Mouse (Mus musculus) stomach, embryonic 15.5 days (tissue): ENCODE results near the gene Pramef12. TPM values are rescaled to one million over a fixed set of nuclear protein-coding genes. Genes with fewer than 3 reads are reported as not detected.

Experiments
- ATAC-seq: fragments of 200-750 bp; cut with Nextera tagmentation; 2 replicates; pipeline ENCODE4 v1.8.0; 2017; ENCODE audit warnings: low read depth, moderate number of reproducible peaks, moderate TSS enrichment; ENCODE audit not compliant: insufficient read depth, low FRiP score
- H3K27ac ChIP-seq: fragments of 300-500 bp; sonication (generic); 2 replicates; pipeline ENCODE4 v1.5.1; 2015; ENCODE audit warnings: mild to moderate bottlenecking, inconsistent platforms
- H3K27me3 ChIP-seq: fragments of 300-500 bp; sonication (generic); replicated peaks from 2 replicates; pipeline ENCODE4 v1.6.1; 2015; ENCODE audit warnings: inconsistent platforms
- H3K36me3 ChIP-seq: fragments of 300-500 bp; sonication (generic); 2 replicates; pipeline ENCODE4 v1.6.1; 2015; ENCODE audit warnings: inconsistent platforms
- H3K4me1 ChIP-seq: fragments of 300-500 bp; sonication (generic); 2 replicates; pipeline ENCODE4 v1.6.1; 2015; ENCODE audit warnings: inconsistent platforms
- H3K4me2 ChIP-seq: fragments of 300-500 bp; sonication (generic); 2 replicates; pipeline ENCODE4 v1.6.1; 2015; ENCODE audit warnings: mild to moderate bottlenecking, inconsistent platforms
- H3K4me3 ChIP-seq: fragments of 300-500 bp; sonication (generic); replicated peaks from 2 replicates; pipeline ENCODE4 v1.5.1; 2015; ENCODE audit warnings: inconsistent platforms
- H3K9ac ChIP-seq: fragments of 300-500 bp; sonication (generic); 2 replicates; pipeline ENCODE4 v1.6.1; 2015; ENCODE audit warnings: inconsistent platforms
- H3K9me3 ChIP-seq: fragments of 300-500 bp; sonication (generic); 2 replicates; pipeline ENCODE4 v1.6.1; 2016; ENCODE audit warnings: inconsistent platforms
- WGBS: fragments of 180-500 bp; shearing (Covaris S2); methylation state at CpG from one replicate; pipeline ENCODE4 v1.1.7; 2015; 5-methylcytosine and 5-hydroxymethylcytosine counted together
- polyA plus RNA-seq: library from polyadenylated mRNA; unstranded; fragments of >200 nt; fragmentation: Nextera tagmentation; extraction: Ambion mirVana; gene quantifications from 2 replicates; pipeline ENCODE4 v1.2.1, GENCODE M21; 2015

The Pramef12 gene
- polyA plus RNA-seq: 0.09 and 0.13 TPM in 2 replicates

GRCm38 (mm10) chr4:144408290-144408689 lies at the start of gene Pramef12:
TSS of gene Pramef12 (minus strand) at chr4:144408464.
- H3K4me1 ChIP-seq: no peaks in the 10 kb centered on the region; the same call in 1 of the 2 replicates
- H3K27ac ChIP-seq: no peak within 1 kb of the TSS
- H3K9ac ChIP-seq: no peak within 1 kb of the TSS
- no peaks in the 10 kb centered on the region for H3K36me3 ChIP-seq
- no peaks in the 10 kb centered on the region for H3K27me3 ChIP-seq
- 72% methylated on average over 9 of the region's 9 CpGs for WGBS
- ATAC-seq: no peak
- no peaks in the 10 kb centered on the region for H3K9me3 ChIP-seq
- H3K4me3 ChIP-seq: no peak within 1 kb of the TSS
- no peak within 1 kb of the TSS for H3K4me2 ChIP-seq

GRCm38 (mm10) chr4:144453217-144453616 lies 45.0 kb upstream of the Pramef12 start, which contains the start of gene Gm9944:
TSS of gene Gm9944 (minus strand) at chr4:144453317.
- Histone ChIP-seq H3K4me3 (no peak within 1 kb of the TSS), H3K9ac (no peak within 1 kb of the TSS), H3K9me3 (no peaks in the 10 kb centered on the region), H3K36me3 (no peaks in the 10 kb centered on the region), H3K27ac (no peak within 1 kb of the TSS), H3K4me2 (no peak within 1 kb of the TSS), H3K4me1 (no peaks in the 10 kb centered on the region), H3K27me3 (no peaks in the 10 kb centered on the region)
- ATAC-seq: no peak
- WGBS: 77% methylated on average over 2 of the region's 2 CpGs

GRCm38 (mm10) chr4:144448546-144448945 lies 40.3 kb upstream of the Pramef12 start:
- no peak for ATAC-seq
- Histone ChIP-seq H3K4me2 (no peak overlapping the region), H3K27me3 (no peaks in the 10 kb centered on the region), H3K4me3 (no peak overlapping the region), H3K36me3 (no peaks in the 10 kb centered on the region), H3K9ac (no peak overlapping the region), H3K4me1 (no peaks in the 10 kb centered on the region), H3K27ac (no peak overlapping the region), H3K9me3 (no peaks in the 10 kb centered on the region)
- 76% methylated on average over 2 of the region's 2 CpGs for WGBS

- H3K27me3 ChIP-seq: no peaks in the 10 kb centered on the region
- no peak overlapping the region for H3K9ac ChIP-seq
- WGBS: 61% methylated on average over 1 of the region's 1 CpGs
- no peak overlapping the region for H3K4me2 ChIP-seq
- ATAC-seq: no peak
- H3K4me1 ChIP-seq: no peaks in the 10 kb centered on the region
- no peak overlapping the region for H3K27ac ChIP-seq
- H3K4me3 ChIP-seq: no peak overlapping the region
- no peaks in the 10 kb centered on the region for H3K9me3 ChIP-seq
- no peaks in the 10 kb centered on the region for H3K36me3 ChIP-seq
Observed at GRCm38 (mm10) chr4:144441582-144441981, 33.3 kb upstream of the Pramef12 start.

DNA sequence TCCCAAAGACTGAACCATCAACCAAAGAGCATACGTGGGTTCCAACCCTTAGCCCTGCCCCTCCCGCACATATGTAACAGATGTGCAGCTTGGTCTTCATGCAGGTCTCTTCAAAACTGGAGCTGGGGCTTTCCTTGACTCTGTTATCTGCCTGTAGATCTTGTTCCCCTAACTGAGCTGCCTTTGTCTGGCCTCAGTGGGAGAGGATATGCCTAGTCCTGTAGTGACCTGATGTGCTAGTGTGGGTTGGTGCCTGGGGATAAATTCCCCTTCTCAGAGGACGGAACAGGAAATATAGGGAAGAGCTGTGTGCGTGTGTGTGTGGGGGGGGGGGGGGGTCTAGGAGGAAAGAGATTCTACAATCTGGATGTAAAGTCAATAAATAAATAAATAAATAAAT lies 32.8 kb upstream of the Pramef12 start:
- Histone ChIP-seq H3K36me3 (no peaks in the 10 kb centered on the region), H3K4me2 (no peak overlapping the region), H3K27me3 (no peaks in the 10 kb centered on the region), H3K4me1 (no peaks in the 10 kb centered on the region), H3K27ac (no peak overlapping the region), H3K9ac (no peak overlapping the region), H3K4me3 (no peak overlapping the region), H3K9me3 (no peaks in the 10 kb centered on the region)
- WGBS: 85% methylated on average over 4 of the region's 4 CpGs
- ATAC-seq: no peak

GRCm38 (mm10) chr4:144438672-144439071 lies 30.4 kb upstream of the Pramef12 start, which contains the start of gene 1700012P22Rik:
TSS of gene 1700012P22Rik (minus strand) at chr4:144438772.
- no peaks in the 10 kb centered on the region for H3K27me3 ChIP-seq
- no peaks in the 10 kb centered on the region for H3K36me3 ChIP-seq
- H3K27ac ChIP-seq: no peak within 1 kb of the TSS
- no peaks in the 10 kb centered on the region for H3K4me1 ChIP-seq
- H3K9me3 ChIP-seq: no peaks in the 10 kb centered on the region
- no peak within 1 kb of the TSS for H3K4me3 ChIP-seq
- ATAC-seq: no peak
- H3K9ac ChIP-seq: no peak within 1 kb of the TSS
- H3K4me2 ChIP-seq: no peak within 1 kb of the TSS

GRCm38 (mm10) chr4:144433216-144433615 lies 25.0 kb upstream of the Pramef12 start:
- Histone ChIP-seq H3K27me3 (no peaks in the 10 kb centered on the region), H3K4me2 (no peak overlapping the region), H3K9me3 (no peaks in the 10 kb centered on the region), H3K4me3 (no peak overlapping the region), H3K36me3 (no peaks in the 10 kb centered on the region), H3K9ac (no peak overlapping the region), H3K27ac (no peak overlapping the region), H3K4me1 (no peaks in the 10 kb centered on the region)
- ATAC-seq: no peak
- 78% methylated on average over 5 of the region's 5 CpGs for WGBS

- Histone ChIP-seq H3K9ac (no peak overlapping the region), H3K9me3 (no peaks in the 10 kb centered on the region), H3K4me2 (no peak overlapping the region), H3K4me3 (no peak overlapping the region), H3K36me3 (no peaks in the 10 kb centered on the region), H3K27me3 (no peaks in the 10 kb centered on the region), H3K27ac (no peak overlapping the region), H3K4me1 (no peaks in the 10 kb centered on the region)
- ATAC-seq: no peak
- WGBS: 69% methylated on average over 2 of the region's 2 CpGs
Observed at GRCm38 (mm10) chr4:144430723-144431122, 22.5 kb upstream of the Pramef12 start.

DNA sequence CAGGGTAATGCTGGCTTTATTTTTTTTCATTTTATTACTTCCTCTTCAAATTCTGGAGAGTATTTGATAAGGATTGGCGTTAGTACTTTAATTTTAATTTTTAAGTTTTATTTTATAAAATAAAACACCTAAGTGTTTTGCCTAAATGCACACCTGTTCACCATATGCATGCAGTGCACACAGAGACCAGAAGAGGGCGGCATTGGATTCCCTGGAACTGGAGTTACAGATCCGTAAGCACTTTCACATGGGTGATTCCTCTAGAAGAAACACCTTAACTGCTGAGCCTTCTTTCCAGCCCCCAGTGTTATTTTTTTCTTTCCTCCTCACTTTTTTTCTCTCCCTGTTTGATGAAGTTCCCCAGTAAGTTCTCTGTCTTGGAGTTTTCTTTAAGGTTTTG lies 20.6 kb upstream of the Pramef12 start:
- H3K4me3 ChIP-seq: no peak overlapping the region
- no peaks in the 10 kb centered on the region for H3K27me3 ChIP-seq
- ATAC-seq: no peak
- no peaks in the 10 kb centered on the region for H3K9me3 ChIP-seq
- no peak overlapping the region for H3K4me2 ChIP-seq
- no peaks in the 10 kb centered on the region for H3K4me1 ChIP-seq
- no peaks in the 10 kb centered on the region for H3K36me3 ChIP-seq
- no peak overlapping the region for H3K27ac ChIP-seq
- WGBS: 15% methylated on average over 3 of the region's 3 CpGs
- no peak overlapping the region for H3K9ac ChIP-seq

DNA sequence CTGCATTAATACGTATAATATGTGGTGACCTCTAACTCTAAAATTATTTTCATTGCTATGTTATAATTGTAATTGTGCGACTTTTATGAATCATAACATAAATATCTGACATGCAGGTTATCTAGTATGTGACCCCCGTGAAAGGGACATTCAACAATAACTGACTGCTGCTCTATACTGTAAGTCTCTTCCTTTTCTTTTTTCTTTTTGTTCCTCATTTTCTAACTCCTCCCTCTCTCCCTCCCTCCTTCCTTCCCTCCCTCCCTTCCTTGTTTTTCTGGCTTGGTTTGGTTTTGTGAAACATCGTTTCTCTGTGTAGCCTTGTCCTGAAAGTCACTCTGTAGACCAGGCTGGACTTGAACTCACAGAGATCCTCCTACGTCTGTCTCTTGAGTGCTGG lies 16.3 kb upstream of the Pramef12 start:
- no peaks in the 10 kb centered on the region for H3K4me1 ChIP-seq
- no peak overlapping the region for H3K4me3 ChIP-seq
- no peak overlapping the region for H3K27ac ChIP-seq
- no peaks in the 10 kb centered on the region for H3K27me3 ChIP-seq
- no peaks in the 10 kb centered on the region for H3K9me3 ChIP-seq
- no peak overlapping the region for H3K9ac ChIP-seq
- H3K36me3 ChIP-seq: no peaks in the 10 kb centered on the region
- WGBS: 74% methylated on average over 5 of the region's 5 CpGs
- no peak overlapping the region for H3K4me2 ChIP-seq
- no peak for ATAC-seq

DNA sequence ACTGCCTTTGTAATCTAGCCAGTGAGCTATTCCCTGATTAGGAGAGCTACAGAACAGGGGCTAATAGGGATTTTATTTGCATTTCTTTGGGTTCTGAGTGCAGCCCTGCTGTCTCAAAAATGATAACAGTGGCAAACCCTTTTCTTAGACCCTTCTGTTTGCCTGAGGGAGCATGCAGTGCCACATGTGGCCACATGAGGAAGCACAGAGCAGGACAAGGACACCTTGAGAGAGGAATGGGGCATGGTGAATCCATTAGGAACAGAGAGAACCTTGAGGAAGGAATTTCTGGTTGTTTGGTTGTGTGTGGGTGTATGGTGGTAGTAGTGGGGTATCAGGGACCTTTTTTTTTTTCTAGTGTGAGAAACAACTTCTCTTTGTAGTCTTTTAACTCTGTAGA lies 12.4 kb upstream of the Pramef12 start:
- no peak overlapping the region for H3K4me2 ChIP-seq
- ATAC-seq: no peak

GRCm38 (mm10) chr4:144406261-144406660 lies 2.0 kb downstream of the Pramef12 start:
- Histone ChIP-seq H3K4me2 (no peak overlapping the region), H3K9ac (no peak overlapping the region), H3K4me1 (no peaks in the 10 kb centered on the region; the same call in 1 of the 2 replicates), H3K9me3 (no peaks in the 10 kb centered on the region), H3K27ac (no peak overlapping the region), H3K4me3 (no peak overlapping the region), H3K27me3 (no peaks in the 10 kb centered on the region), H3K36me3 (no peaks in the 10 kb centered on the region)
- ATAC-seq: no peak
- WGBS: 56% methylated on average over 3 of the region's 3 CpGs

More for the DNA sequence above, 12.4 kb upstream of the Pramef12 start:
- no peaks in the 10 kb centered on the region for H3K4me1 ChIP-seq
- H3K27ac ChIP-seq: no peak overlapping the region
- H3K4me3 ChIP-seq: no peak overlapping the region
- H3K36me3 ChIP-seq: no peaks in the 10 kb centered on the region
- no peaks in the 10 kb centered on the region for H3K9me3 ChIP-seq
- no peak overlapping the region for H3K9ac ChIP-seq
- H3K27me3 ChIP-seq: no peaks in the 10 kb centered on the region

DNA sequence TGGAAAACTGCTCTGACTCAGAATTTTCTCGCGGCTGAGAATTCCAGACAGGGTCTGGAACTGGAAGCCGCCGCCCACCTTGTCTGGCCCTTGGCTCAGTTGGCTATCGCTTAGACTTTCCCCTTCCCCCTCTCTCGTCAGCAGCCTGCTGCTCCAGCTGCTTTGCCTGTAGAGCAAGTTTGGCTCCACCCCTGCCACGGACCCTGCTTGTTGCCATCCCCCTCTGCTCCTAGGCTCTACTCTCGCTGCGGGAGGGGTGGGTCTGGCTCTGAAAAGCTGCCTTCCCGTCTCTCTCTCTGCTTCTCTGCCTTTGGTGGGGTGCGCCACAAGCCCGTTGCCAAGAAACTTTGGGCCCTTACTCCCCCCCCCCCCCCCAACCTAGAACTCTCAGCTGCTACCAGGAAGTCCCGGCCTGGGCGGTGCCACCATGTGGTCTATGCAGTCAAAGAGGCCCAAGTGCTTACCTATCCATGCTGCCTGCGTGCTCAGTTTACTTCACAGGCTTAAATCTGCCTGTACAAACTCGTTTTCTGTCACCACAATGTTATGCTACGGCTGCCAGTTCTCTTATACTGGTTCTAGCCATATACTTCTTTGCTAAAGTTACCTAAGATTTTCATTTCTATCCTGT lies 3.7 kb downstream of the Pramef12 start:
- H3K4me1 ChIP-seq: no peaks in the 10 kb centered on the region; the same call in 1 of the 2 replicates
- H3K4me3 ChIP-seq: peak overlapping the region; percentile 32
- H3K4me2 ChIP-seq: peak overlapping the region; percentile 64
- no peaks in the 10 kb centered on the region for H3K9me3 ChIP-seq
- H3K27ac ChIP-seq: peak overlapping the region; percentile 67
- no peak overlapping the region for H3K9ac ChIP-seq
- H3K36me3 ChIP-seq: no peaks in the 10 kb centered on the region
- WGBS: 4% methylated on average over 16 of the region's 17 CpGs
- peak; percentile 94 for ATAC-seq
- no peaks in the 10 kb centered on the region for H3K27me3 ChIP-seq
